ENCODE assay signal across 8 mouse cellular contexts in genomic region chr2:163749647-163750611, GRCm38 (mm10). TPM values are rescaled to one million over a fixed set of nuclear protein-coding genes. Genes with fewer than 3 reads are reported as not detected.
DNase-seq lines count a peak whose midpoint lies in the region; ATAC-seq and TF ChIP-seq lines count a peak whose summit lies in the region.

Gene Ada (minus strand): TSS chr2:163750239.

- peak within 1 kb of the TSS; percentile 85 for H3K4me2 ChIP-seq in lung, embryonic 16.5 days (ENCODE audit: low read depth, low read length)

- DNase-seq in right cerebral cortex, postnatal 4 days: peak; percentile 60
- DNase-seq in right cerebral cortex, postnatal 25 days: no peak
- peak; percentile 67 for DNase-seq in kidney, adult 2 months
- peak; percentile 73 for DNase-seq in yolk sac, embryonic 10.5 days (ENCODE audit: low spot score)

- peak; percentile 67 for ATAC-seq in granulocyte monocyte progenitor cell, adult 5-6 weeks (replicated peaks; ENCODE audit: poor library complexity, severe bottlenecking)
- peak; percentile 80 for ATAC-seq in lung, embryonic 16.5 days (ENCODE audit: low read depth)

- H3K9ac ChIP-seq in lung, embryonic 16.5 days (ENCODE audit: low read length): peak within 1 kb of the TSS; percentile 69

- 3% methylated on average over 54 of the region's 57 CpGs for WGBS in kidney, adult 2 months
- 1% methylated on average over 51 of the region's 57 CpGs for WGBS in lung, embryonic 16.5 days
- 5% methylated on average over 53 of the region's 57 CpGs for WGBS in olfactory bulb, adult 2 months

- no peaks in the 10 kb centered on the region for H3K27me3 ChIP-seq in kidney, adult 2 months (replicated peaks; ENCODE audit: control insufficient read depth, insufficient read depth, low read length)
- peaks cover 8% of the 10 kb centered on the region for H3K27me3 ChIP-seq in lung, embryonic 16.5 days (ENCODE audit: control insufficient read depth, insufficient read depth, low read depth, low read length)

- H3K36me3 ChIP-seq in kidney, adult 2 months (ENCODE audit: control insufficient read depth, insufficient read depth, low read length): no peaks in the 10 kb centered on the region
- no peaks in the 10 kb centered on the region for H3K36me3 ChIP-seq in lung, embryonic 16.5 days (ENCODE audit: control insufficient read depth, insufficient read depth, low read length)

- no peak for TF ChIP-seq CTCF in cortical plate, adult 2 months (IDR thresholded peaks at IDR 0.05; ENCODE audit: extremely low read depth, insufficient read depth, low read length)
- TF ChIP-seq CTCF in kidney, adult 2 months (conservative IDR thresholded peaks at IDR 0.05; ENCODE audit: insufficient read depth, insufficient read length, low read depth, low read length): no peak
- TF ChIP-seq CTCF in olfactory bulb, adult 2 months (IDR thresholded peaks at IDR 0.05; ENCODE audit: insufficient read depth, low read depth, low read length): no peak

- peak within 1 kb of the TSS; percentile 20; the same call in 1 of the 2 replicates for H3K4me3 ChIP-seq in cortical plate, adult 2 months (ENCODE audit: insufficient read depth, low read length)
- peak within 1 kb of the TSS; percentile 82 for H3K4me3 ChIP-seq in kidney, adult 2 months (ENCODE audit: insufficient read depth, low read depth, low read length)
- H3K4me3 ChIP-seq in lung, embryonic 16.5 days (ENCODE audit: low read length): peak within 1 kb of the TSS; percentile 56
- H3K4me3 ChIP-seq in olfactory bulb, adult 2 months (ENCODE audit: insufficient read depth, low read depth, low read length): peak within 1 kb of the TSS; percentile 43

- no peaks in the 10 kb centered on the region for H3K9me3 ChIP-seq in lung, embryonic 16.5 days (ENCODE audit: control insufficient read depth, low read length)

- no peaks in the 10 kb centered on the region for H3K4me1 ChIP-seq in cortical plate, adult 2 months (ENCODE audit: control insufficient read depth, insufficient read depth, low read length)
- peaks cover 3% of the 10 kb centered on the region; the same call in 1 of the 2 replicates for H3K4me1 ChIP-seq in kidney, adult 2 months (ENCODE audit: control insufficient read depth, insufficient read depth, low read length)
- H3K4me1 ChIP-seq in lung, embryonic 16.5 days (replicated peaks; ENCODE audit: control insufficient read depth, insufficient read depth, low read length): peaks cover 10% of the 10 kb centered on the region
- peaks cover 11% of the 10 kb centered on the region for H3K4me1 ChIP-seq in olfactory bulb, adult 2 months (ENCODE audit: control insufficient read depth, insufficient read depth, low read length)

- H3K27ac ChIP-seq in cortical plate, adult 2 months (ENCODE audit: insufficient read depth, low read length): no peak within 1 kb of the TSS
- no peak within 1 kb of the TSS for H3K27ac ChIP-seq in kidney, adult 2 months (ENCODE audit: insufficient read depth, low read depth, low read length)
- H3K27ac ChIP-seq in lung, embryonic 16.5 days (ENCODE audit: low read length): no peak within 1 kb of the TSS
- no peak within 1 kb of the TSS for H3K27ac ChIP-seq in olfactory bulb, adult 2 months (ENCODE audit: insufficient read depth, low read depth, low read length)

- no peak for TF ChIP-seq POLR2A in cortical plate, adult 2 months (IDR thresholded peaks at IDR 0.05; ENCODE audit: extremely low read depth, insufficient read depth, low read length)
- TF ChIP-seq POLR2A in kidney, adult 2 months (IDR thresholded peaks at IDR 0.05; ENCODE audit: low read depth, low read length): no peak
- TF ChIP-seq POLR2A in olfactory bulb, adult 2 months (IDR thresholded peaks at IDR 0.05; ENCODE audit: insufficient read depth, low read depth, low read length): no peak

RNA-seq across cellular contexts. Expression of gene Ada, which starts in this region (rescaled TPM):
- 0.69 and 0.74 TPM in 2 replicates for polyA plus RNA-seq in cortical plate, adult 2 months (2012; rRNA removed)
- total RNA-seq in granulocyte monocyte progenitor cell, adult 5-6 weeks (2014; fragmentation: Nextera tagmentation): 14.7 and 22.8 TPM in 2 replicates
- 17.0 and 19.3 TPM in 2 replicates for total RNA-seq in granulocyte monocyte progenitor cell, adult 5-6 weeks (2017)
- 1.8 and 2.4 TPM in 2 replicates for polyA plus RNA-seq in kidney, adult 2 months (2012; rRNA removed)
- polyA plus RNA-seq in lung, embryonic 16.5 days (2015; fragmentation: Nextera tagmentation; extraction: Ambion mirVana): 8.2 and 9.4 TPM in 2 replicates
- not detected in 2 replicates for polyA plus RNA-seq in olfactory bulb, adult 2 months (2012; ENCODE audit: insufficient read depth, insufficient read length, low replicate concordance, missing spikeins)

Comparison
In these comparisons a context has a peak if more than half of its experiments do, and no peak if none do; other contexts are left out.
1. H3K4me3 ChIP-seq: peak in every context shown above with its lines; median percentile 82 in kidney, adult 2 months; 56 in lung, embryonic 16.5 days; 43 in olfactory bulb, adult 2 months; 20 in cortical plate, adult 2 months.